Mouse (Mus musculus) limb, embryonic 11.5 days (tissue): ENCODE results near the gene Sptbn1. TPM values are rescaled to one million over a fixed set of nuclear protein-coding genes. Genes with fewer than 3 reads are reported as not detected.

Experiments
- ATAC-seq: fragments of 200-750 bp; cut with Nextera tagmentation; 2 replicates; pipeline ENCODE4 v1.8.0; 2017; ENCODE audit warnings: low read depth; ENCODE audit not compliant: insufficient number of reproducible peaks, low FRiP score, low TSS enrichment
- DNase-seq: peaks from one replicate; pipeline ENCODE4 v3.0.0-alpha.2; 2015; ENCODE audit warnings: low spot score
- H3K27ac ChIP-seq: fragments of 300-500 bp; sonication (generic); replicated peaks from 2 replicates; pipeline ENCODE4 v1.5.1; 2014; ENCODE audit warnings: low read depth, mild to moderate bottlenecking, low read length
- H3K27me3 ChIP-seq: fragments of 300-500 bp; sonication (generic); 2 replicates; pipeline ENCODE4 v1.6.1; 2014; ENCODE audit warnings: mild to moderate bottlenecking, low read length, mixed read lengths; ENCODE audit not compliant: control insufficient read depth, insufficient read depth
- H3K36me3 ChIP-seq: fragments of 300-500 bp; sonication (generic); 2 replicates; pipeline ENCODE4 v1.6.1; 2014; ENCODE audit warnings: mild to moderate bottlenecking, low read length, moderate library complexity, mixed read lengths; ENCODE audit not compliant: control insufficient read depth, insufficient read depth
- H3K4me1 ChIP-seq: fragments of 300-500 bp; sonication (generic); 2 replicates; pipeline ENCODE4 v1.6.1; 2014; ENCODE audit warnings: low read length, mixed read lengths; ENCODE audit not compliant: control insufficient read depth, insufficient read depth
- H3K4me2 ChIP-seq: fragments of 300-500 bp; sonication (generic); 2 replicates; pipeline ENCODE4 v1.6.1; 2014; ENCODE audit warnings: low read depth, mild to moderate bottlenecking, moderate library complexity; ENCODE audit not compliant: severe bottlenecking
- H3K4me3 ChIP-seq: fragments of 300-500 bp; sonication (generic); 2 replicates; pipeline ENCODE4 v1.5.1; 2014; ENCODE audit warnings: low read depth, low read length
- H3K9ac ChIP-seq: fragments of 300-500 bp; sonication (generic); 2 replicates; pipeline ENCODE4 v1.6.1; 2014; ENCODE audit warnings: mild to moderate bottlenecking, low read length
- H3K9me3 ChIP-seq: fragments of 300-500 bp; sonication (generic); 2 replicates; pipeline ENCODE4 v1.6.1; 2016; ENCODE audit warnings: low read length; ENCODE audit not compliant: control insufficient read depth
- WGBS: fragments of 180-500 bp; shearing (Covaris S2); extraction: QIAGEN DNeasy Blood & Tissue Kit; methylation state at CpG from one replicate; pipeline ENCODE4 v1.1.7; 2014; 5-methylcytosine and 5-hydroxymethylcytosine counted together
- polyA plus RNA-seq: library from polyadenylated mRNA; unstranded; fragments of >200 nt; fragmentation: Nextera tagmentation; extraction: Ambion mirVana; gene quantifications from 2 replicates; pipeline ENCODE4 v1.2.1, GENCODE M21; 2014

Sptbn1 gene
- polyA plus RNA-seq, 1 experiment from 2014 or later, result 65.4 TPM

- no peaks in the 10 kb centered on the region for H3K27me3 ChIP-seq
- WGBS, result 92% methylated on average over 2 of the region's 2 CpGs
- no peak overlapping the region for H3K27ac ChIP-seq
- no peak overlapping the region for H3K4me3 ChIP-seq
- H3K4me1 ChIP-seq, result 0 out of 2 replicates have a peak, but pooled peaks cover 2% of the 10 kb centered on the region
- H3K36me3 ChIP-seq, result no peaks in the 10 kb centered on the region
- no peak for DNase-seq
- H3K9ac ChIP-seq, result no peak overlapping the region
- H3K4me2 ChIP-seq, result no peak overlapping the region
- no peak for ATAC-seq
- no peaks in the 10 kb centered on the region for H3K9me3 ChIP-seq
Measured at GRCm38 (mm10) chr11:30178193-30178592, 89.8 kb downstream of the Sptbn1 start.

- WGBS, result 37% methylated on average over 5 of the region's 5 CpGs
- no peak for ATAC-seq
- H3K9me3 ChIP-seq, result no peaks in the 10 kb centered on the region
Measured at GRCm38 (mm10) chr11:30177145-30177840, 90.7 kb downstream of the Sptbn1 start.

DNA sequence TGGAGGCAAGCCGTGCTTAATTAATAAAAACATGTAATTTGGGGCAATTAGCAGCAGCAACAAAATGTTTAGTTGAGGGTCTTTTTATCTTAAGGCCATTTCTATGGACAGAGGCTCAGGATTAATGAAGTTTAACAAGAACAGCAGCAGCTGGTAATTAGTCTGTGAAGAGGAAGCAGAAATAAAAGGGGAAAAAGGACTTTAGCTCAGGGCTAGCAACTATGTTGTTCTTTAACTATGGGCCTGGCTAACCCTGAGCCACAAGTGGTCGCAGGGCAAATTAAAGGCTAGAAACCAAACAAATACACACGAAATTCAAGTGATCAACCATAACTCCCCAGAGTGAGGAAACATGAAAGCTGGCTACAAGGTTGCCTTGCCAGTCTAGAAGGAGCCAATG, 91.9 kb downstream of the Sptbn1 start:
- no peak for ATAC-seq
- no peaks in the 10 kb centered on the region for H3K36me3 ChIP-seq
- 42% methylated on average over 3 of the region's 3 CpGs for WGBS

More at GRCm38 (mm10) chr11:30177145-30177840, 90.7 kb downstream of the Sptbn1 start:
- no peak for DNase-seq
- Histone ChIP-seq H3K36me3 (no peaks in the 10 kb centered on the region), H3K4me1 (0 out of 2 replicates have a peak, but pooled peaks cover 2% of the 10 kb centered on the region), H3K27me3 (no peaks in the 10 kb centered on the region), H3K4me2 (no peak overlapping the region), H3K9ac (no peak overlapping the region), H3K27ac (no peak overlapping the region), H3K4me3 (no peak overlapping the region)

GRCm38 (mm10) chr11:30175623-30176022, 92.4 kb downstream of the Sptbn1 start:
- Histone ChIP-seq H3K27me3 (no peaks in the 10 kb centered on the region), H3K4me2 (no peak overlapping the region), H3K9ac (no peak overlapping the region), H3K27ac (no peak overlapping the region), H3K9me3 (no peaks in the 10 kb centered on the region), H3K4me3 (no peak overlapping the region), H3K4me1 (0 out of 2 replicates have a peak, but pooled peaks cover 2% of the 10 kb centered on the region), H3K36me3 (no peaks in the 10 kb centered on the region)
- no peak for ATAC-seq
- DNase-seq, result no peak
- 69% methylated on average over 1 of the region's 1 CpGs for WGBS

More for the DNA sequence above, 91.9 kb downstream of the Sptbn1 start:
- Histone ChIP-seq H3K4me1 (0 out of 2 replicates have a peak, but pooled peaks cover 2% of the 10 kb centered on the region), H3K4me3 (no peak overlapping the region), H3K27me3 (no peaks in the 10 kb centered on the region), H3K4me2 (no peak overlapping the region), H3K27ac (no peak overlapping the region), H3K9me3 (no peaks in the 10 kb centered on the region), H3K9ac (no peak overlapping the region)
- DNase-seq, result no peak

GRCm38 (mm10) chr11:30171586-30172178, 96.3 kb downstream of the Sptbn1 start:
- Histone ChIP-seq H3K9me3 (no peaks in the 10 kb centered on the region), H3K27ac (no peak overlapping the region), H3K4me3 (no peak overlapping the region), H3K36me3 (no peaks in the 10 kb centered on the region), H3K9ac (no peak overlapping the region), H3K27me3 (no peaks in the 10 kb centered on the region), H3K4me1 (0 out of 2 replicates have a peak, but pooled peaks cover 2% of the 10 kb centered on the region), H3K4me2 (no peak overlapping the region)
- WGBS, result 81% methylated on average over 4 of the region's 4 CpGs
- ATAC-seq (no peak), DNase-seq (no peak)

DNA sequence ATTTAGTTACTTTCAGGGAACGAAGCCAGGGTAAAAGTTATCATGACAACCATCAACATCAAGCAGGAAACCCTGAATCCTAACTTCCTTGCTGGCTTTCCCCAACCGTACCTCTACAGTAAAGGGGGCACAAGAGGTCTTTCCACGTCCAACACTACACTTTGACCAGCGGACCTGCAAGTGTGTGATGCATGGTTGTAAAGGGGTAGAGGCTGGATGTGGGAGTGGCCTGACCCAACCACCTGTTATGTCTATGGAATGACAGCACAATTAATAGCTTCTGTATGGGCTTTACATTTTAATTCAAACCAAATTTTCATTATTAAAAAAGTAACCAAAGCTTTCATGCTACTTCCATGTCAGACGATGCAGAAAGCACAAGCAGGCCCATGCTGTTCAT, 96.8 kb downstream of the Sptbn1 start:
- DNase-seq (no peak), ATAC-seq (no peak)
- no peaks in the 10 kb centered on the region for H3K27me3 ChIP-seq
- WGBS, result 96% methylated on average over 5 of the region's 5 CpGs
- no peaks in the 10 kb centered on the region for H3K36me3 ChIP-seq
- no peaks in the 10 kb centered on the region for H3K4me1 ChIP-seq
- no peak overlapping the region for H3K9ac ChIP-seq
- no peak overlapping the region for H3K4me2 ChIP-seq
- H3K9me3 ChIP-seq, result no peaks in the 10 kb centered on the region
- H3K27ac ChIP-seq, result no peak overlapping the region
- no peak overlapping the region for H3K4me3 ChIP-seq

DNA sequence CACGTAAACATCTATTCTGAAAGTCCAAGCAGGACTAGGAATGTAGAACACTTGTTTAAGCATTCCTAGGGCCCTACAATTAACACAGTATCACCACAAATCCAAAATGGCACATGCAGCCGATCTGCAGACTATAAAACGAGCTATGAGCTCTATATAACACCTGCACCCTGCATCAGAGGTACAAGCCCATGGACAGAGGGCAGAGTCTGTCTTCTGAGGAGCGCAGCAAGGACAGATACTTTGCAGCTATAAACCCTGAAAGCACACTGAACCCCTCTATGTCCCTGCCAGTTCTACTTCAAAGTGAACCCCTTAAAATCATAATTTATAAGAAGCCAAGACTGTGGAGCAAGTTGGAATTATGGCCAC, 101.4 kb downstream of the Sptbn1 start:
- Histone ChIP-seq H3K27ac (no peak overlapping the region), H3K4me1 (no peaks in the 10 kb centered on the region)
- no peak for DNase-seq

DNA sequence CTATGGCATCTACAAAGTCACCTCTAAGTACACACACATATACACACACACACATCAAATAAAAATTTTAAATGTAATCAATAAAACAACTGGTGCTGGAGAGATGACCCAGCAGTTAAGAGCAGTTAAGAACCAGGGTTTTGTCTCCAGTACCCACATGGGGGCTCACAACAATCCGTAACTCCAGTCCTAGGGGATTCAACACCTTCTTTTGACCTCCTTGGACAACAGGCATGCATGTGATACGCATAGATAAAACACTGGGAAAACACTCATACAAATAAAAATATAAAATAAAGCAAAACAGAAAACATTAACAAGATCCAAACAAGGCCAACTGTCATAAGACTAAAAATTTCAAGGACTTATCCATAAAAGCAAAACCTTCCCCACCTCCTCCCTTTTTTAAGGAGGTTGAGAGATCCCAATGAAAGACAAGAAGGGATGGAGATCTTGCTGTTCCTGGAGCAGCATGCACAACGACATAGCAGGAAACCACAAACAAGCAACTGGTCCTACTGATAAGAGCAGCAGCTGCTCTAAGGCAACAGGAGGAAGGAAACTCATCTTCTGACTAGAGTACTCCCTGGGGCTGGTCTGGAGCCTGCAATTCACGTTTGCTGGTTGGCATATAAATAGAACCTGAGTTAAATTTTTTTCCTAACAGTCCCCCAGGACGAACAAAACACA, 102.0 kb downstream of the Sptbn1 start:
- ATAC-seq, result no peak
- Histone ChIP-seq H3K4me3 (no peak overlapping the region), H3K27me3 (no peaks in the 10 kb centered on the region), H3K27ac (no peak overlapping the region), H3K9me3 (no peaks in the 10 kb centered on the region), H3K9ac (no peak overlapping the region), H3K36me3 (no peaks in the 10 kb centered on the region), H3K4me2 (no peak overlapping the region), H3K4me1 (no peaks in the 10 kb centered on the region)
- DNase-seq, result no peak
- WGBS, result 59% methylated on average over 5 of the region's 5 CpGs

More for the DNA sequence above, 101.4 kb downstream of the Sptbn1 start:
- Histone ChIP-seq H3K36me3 (no peaks in the 10 kb centered on the region), H3K27me3 (no peaks in the 10 kb centered on the region), H3K4me2 (no peak overlapping the region), H3K9me3 (no peaks in the 10 kb centered on the region), H3K4me3 (no peak overlapping the region), H3K9ac (no peak overlapping the region)
- WGBS, result 76% methylated on average over 4 of the region's 4 CpGs
- no peak for ATAC-seq
